Mouse (Mus musculus) neural tube, embryonic 14.5 days (tissue): ENCODE data around the gene Igfbp1. TPM values are rescaled to one million over a fixed set of nuclear protein-coding genes. Genes with fewer than 3 reads are reported as not detected.

Experiments used
- ATAC-seq: fragments of 200-750 bp; cut with Nextera tagmentation; 2 replicates; pipeline ENCODE4 v1.8.0; 2017; ENCODE audit warnings: low read depth, mild to moderate bottlenecking, moderate TSS enrichment, moderate library complexity
- H3K27ac ChIP-seq: fragments of 300-500 bp; sonication (generic); 2 replicates; pipeline ENCODE4 v1.5.1; 2014; ENCODE audit warnings: low read depth, mild to moderate bottlenecking, control low read depth, low read length, moderate library complexity, mixed read lengths
- H3K27me3 ChIP-seq: fragments of 300-500 bp; sonication (generic); 2 replicates; pipeline ENCODE4 v1.6.1; 2014; ENCODE audit warnings: low read length; ENCODE audit not compliant: control insufficient read depth, insufficient read depth
- H3K36me3 ChIP-seq: fragments of 300-500 bp; sonication (generic); 2 replicates; pipeline ENCODE4 v1.6.1; 2014; ENCODE audit warnings: low read length, mixed read lengths; ENCODE audit not compliant: control insufficient read depth, insufficient read depth
- H3K4me1 ChIP-seq: fragments of 300-500 bp; sonication (generic); 2 replicates; pipeline ENCODE4 v1.6.1; 2014; ENCODE audit warnings: low read length; ENCODE audit not compliant: control insufficient read depth, insufficient read depth
- H3K4me2 ChIP-seq: fragments of 300-500 bp; sonication (generic); 2 replicates; pipeline ENCODE4 v1.6.1; 2014; ENCODE audit warnings: mild to moderate bottlenecking, low read depth, low read length, control low read depth
- H3K4me3 ChIP-seq: fragments of 300-500 bp; sonication (generic); 2 replicates; pipeline ENCODE4 v1.5.1; 2014; ENCODE audit warnings: low read depth, low read length, control low read depth, mixed read lengths
- H3K9ac ChIP-seq: fragments of 300-500 bp; sonication (generic); replicated peaks from 2 replicates; pipeline ENCODE4 v1.6.1; 2014; ENCODE audit warnings: low read depth, mild to moderate bottlenecking, control low read depth, low read length, mixed read lengths
- H3K9me3 ChIP-seq: fragments of 300-500 bp; sonication (generic); 2 replicates; pipeline ENCODE4 v1.6.1; 2016; ENCODE audit warnings: low read length; ENCODE audit not compliant: control insufficient read depth
- WGBS: fragments of 180-500 bp; shearing (Covaris S2); extraction: QIAGEN DNeasy Blood & Tissue Kit; methylation state at CpG from one replicate; pipeline ENCODE4 v1.1.7; 2014; 5-methylcytosine and 5-hydroxymethylcytosine counted together
- polyA plus RNA-seq: library from polyadenylated mRNA; unstranded; fragments of >200 nt; fragmentation: Nextera tagmentation; extraction: Ambion mirVana; gene quantifications from 2 replicates; pipeline ENCODE4 v1.2.1, GENCODE M21; 2014

The Igfbp1 gene
- polyA plus RNA-seq, 1 experiment from 2014 or later = not detected

DNA sequence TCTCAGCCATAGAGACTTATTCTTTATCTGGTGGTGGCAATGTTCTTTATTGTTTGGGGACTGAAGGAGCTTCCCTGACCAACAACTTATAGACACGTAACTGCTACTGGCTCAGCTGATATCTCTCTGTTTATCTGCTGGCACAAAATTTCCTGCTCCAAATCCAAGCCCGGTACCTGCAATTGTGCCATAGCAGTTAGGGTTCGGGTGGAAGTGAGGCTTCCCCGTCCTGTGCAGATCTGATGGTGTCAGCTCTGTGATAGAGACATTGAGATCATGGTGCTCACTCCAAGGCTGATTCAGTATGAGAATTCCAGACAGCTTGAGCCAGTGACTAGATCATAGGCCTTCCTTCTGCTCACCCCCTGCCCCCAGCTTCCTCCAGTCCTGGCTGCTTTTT, 34.4 kb downstream of the Igfbp1 start:
- Histone ChIP-seq H3K9me3 (no peaks in the 10 kb centered on the region), H3K36me3 (no peaks in the 10 kb centered on the region), H3K27me3 (no peaks in the 10 kb centered on the region), H3K4me3 (no peak overlapping the region), H3K27ac (no peak overlapping the region), H3K4me1 (no peaks in the 10 kb centered on the region), H3K4me2 (no peak overlapping the region), H3K9ac (no peak overlapping the region)
- ATAC-seq = no peak
- 97% methylated on average over 4 of the region's 4 CpGs for WGBS

DNA sequence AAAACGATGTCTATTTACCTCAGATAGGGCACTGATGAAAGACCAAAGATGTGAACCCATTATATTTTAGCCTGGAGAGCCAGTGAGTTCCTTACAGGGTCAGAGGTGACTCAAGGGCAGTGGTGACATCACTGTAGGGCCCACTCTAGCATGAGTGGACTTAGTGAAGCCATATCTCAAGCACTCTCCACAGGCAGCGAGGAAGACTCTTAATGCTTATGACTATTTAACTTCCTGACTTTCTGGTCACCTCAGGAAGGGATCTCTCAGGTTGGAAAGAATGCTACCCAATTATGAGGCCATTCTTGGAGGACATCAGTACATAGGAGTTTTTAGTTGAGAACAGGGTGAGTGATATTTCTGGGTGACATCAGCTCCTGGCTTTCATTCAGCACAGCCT, 35.8 kb downstream of the Igfbp1 start:
- 86% methylated on average over 2 of the region's 2 CpGs for WGBS

DNA sequence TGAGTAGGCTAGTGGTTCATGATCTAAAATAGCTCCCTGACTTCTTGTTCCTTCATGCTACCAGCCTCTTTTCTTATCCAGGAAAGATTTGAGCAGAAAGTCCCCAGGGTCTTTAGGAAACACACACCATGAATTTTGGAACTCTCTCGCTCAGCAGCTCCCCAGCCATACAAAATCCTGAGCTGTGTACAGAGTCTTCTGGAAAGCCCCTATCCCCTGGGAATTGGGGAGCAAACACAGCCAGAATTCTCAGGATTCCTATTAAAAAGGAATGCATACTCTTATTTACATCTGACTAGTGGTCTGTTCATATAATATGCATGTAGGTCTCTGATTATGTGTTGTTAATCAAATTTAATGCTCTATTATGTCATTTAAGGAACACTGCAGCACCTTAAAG, 36.9 kb downstream of the Igfbp1 start:
- Histone ChIP-seq H3K27ac (no peak overlapping the region), H3K27me3 (no peaks in the 10 kb centered on the region), H3K4me2 (no peak overlapping the region), H3K9me3 (no peaks in the 10 kb centered on the region), H3K4me3 (no peak overlapping the region), H3K9ac (no peak overlapping the region), H3K36me3 (no peaks in the 10 kb centered on the region), H3K4me1 (no peaks in the 10 kb centered on the region)
- 70% methylated on average over 1 of the region's 1 CpGs for WGBS
- no peak for ATAC-seq

More for the DNA sequence above, 35.8 kb downstream of the Igfbp1 start:
- Histone ChIP-seq H3K27me3 (no peaks in the 10 kb centered on the region), H3K27ac (no peak overlapping the region), H3K9me3 (no peaks in the 10 kb centered on the region), H3K4me3 (no peak overlapping the region), H3K9ac (no peak overlapping the region), H3K4me2 (no peak overlapping the region), H3K4me1 (no peaks in the 10 kb centered on the region), H3K36me3 (no peaks in the 10 kb centered on the region)
- ATAC-seq = no peak

DNA sequence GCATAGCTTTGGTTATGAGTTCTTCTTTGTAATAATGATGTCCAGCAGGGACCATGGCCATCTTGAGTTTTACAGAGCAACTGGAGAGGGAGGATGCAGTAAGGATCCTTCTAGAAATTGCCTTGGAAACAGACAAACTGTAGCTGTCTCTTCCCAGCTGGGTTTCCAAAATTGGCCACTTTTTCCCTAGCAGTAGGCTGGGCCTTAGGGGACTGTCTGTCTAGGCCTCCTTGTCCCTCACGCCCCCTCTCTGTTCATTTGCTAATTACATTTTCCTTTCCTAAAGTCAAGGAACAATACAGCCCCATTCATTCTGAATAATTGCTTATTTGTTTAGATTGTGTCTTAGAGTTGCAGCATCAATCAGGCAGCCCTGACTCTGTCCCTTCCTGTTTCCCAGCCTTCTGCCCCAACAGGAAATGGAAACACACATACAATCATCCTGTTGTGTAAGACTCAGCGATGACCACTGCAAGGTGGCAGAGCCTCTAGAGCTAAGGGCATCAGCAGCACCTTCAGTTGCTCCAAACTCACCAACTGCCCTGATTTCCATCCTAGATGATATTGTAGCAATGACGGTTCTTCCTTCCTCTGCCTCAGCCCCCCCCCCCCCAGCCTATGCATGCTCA, 37.5 kb downstream of the Igfbp1 start:
- H3K4me2 ChIP-seq = no peak overlapping the region
- no peak for ATAC-seq
- H3K27ac ChIP-seq = no peak overlapping the region
- H3K27me3 ChIP-seq = no peaks in the 10 kb centered on the region
- no peak overlapping the region for H3K9ac ChIP-seq
- no peaks in the 10 kb centered on the region for H3K4me1 ChIP-seq
- no peaks in the 10 kb centered on the region for H3K9me3 ChIP-seq
- no peaks in the 10 kb centered on the region for H3K36me3 ChIP-seq
- 49% methylated on average over 3 of the region's 3 CpGs for WGBS
- no peak overlapping the region for H3K4me3 ChIP-seq

DNA sequence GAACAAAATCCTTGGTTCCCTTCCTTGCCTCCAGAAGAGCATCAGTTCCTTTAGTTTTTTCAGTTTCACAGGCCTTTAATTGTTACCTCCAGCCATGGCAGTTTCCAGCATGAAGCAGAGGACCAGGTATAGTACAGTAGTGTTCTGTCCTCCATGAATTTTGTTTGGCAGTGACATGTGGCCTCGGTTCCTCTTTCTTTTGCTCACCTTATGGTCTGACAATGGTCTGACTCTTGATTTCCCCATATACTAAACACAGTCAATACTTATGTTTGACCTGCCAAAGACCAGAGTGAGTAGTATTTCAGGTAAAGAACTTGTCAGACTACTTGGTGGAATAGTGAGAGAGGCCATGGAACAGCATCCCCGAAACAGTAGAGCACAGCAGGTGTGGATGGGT, 39.2 kb downstream of the Igfbp1 start:
- WGBS = 98% methylated on average over 2 of the region's 2 CpGs
- Histone ChIP-seq H3K27ac (no peak overlapping the region), H3K27me3 (no peaks in the 10 kb centered on the region), H3K4me1 (no peaks in the 10 kb centered on the region), H3K4me2 (no peak overlapping the region), H3K4me3 (no peak overlapping the region), H3K9ac (no peak overlapping the region), H3K9me3 (no peaks in the 10 kb centered on the region), H3K36me3 (no peaks in the 10 kb centered on the region)
- ATAC-seq = no peak

DNA sequence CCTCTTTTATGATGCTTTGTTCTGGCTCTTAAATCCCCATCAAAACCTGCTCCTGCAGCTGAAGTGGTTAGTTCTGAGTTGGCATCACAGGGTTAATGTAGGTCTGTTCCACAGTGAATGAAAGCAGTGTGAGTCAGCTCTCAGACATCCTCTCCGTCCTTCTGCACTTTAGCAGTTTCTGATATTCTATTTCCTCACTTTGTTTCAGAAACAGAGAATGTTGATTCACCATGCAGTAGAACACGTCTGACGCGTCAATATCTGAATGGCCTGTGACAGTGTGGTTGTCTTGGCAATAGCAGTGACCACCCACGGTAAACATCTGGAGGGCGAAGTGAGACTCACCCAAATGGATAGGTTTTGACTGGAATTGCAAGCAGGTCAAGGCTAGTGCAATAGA, 40.1 kb downstream of the Igfbp1 start:
- Histone ChIP-seq H3K27ac (no peak overlapping the region), H3K36me3 (no peaks in the 10 kb centered on the region), H3K9ac (no peak overlapping the region), H3K4me3 (no peak overlapping the region), H3K4me2 (no peak overlapping the region), H3K9me3 (no peaks in the 10 kb centered on the region), H3K4me1 (no peaks in the 10 kb centered on the region), H3K27me3 (no peaks in the 10 kb centered on the region)
- ATAC-seq = no peak
- WGBS = 78% methylated on average over 6 of the region's 6 CpGs

DNA sequence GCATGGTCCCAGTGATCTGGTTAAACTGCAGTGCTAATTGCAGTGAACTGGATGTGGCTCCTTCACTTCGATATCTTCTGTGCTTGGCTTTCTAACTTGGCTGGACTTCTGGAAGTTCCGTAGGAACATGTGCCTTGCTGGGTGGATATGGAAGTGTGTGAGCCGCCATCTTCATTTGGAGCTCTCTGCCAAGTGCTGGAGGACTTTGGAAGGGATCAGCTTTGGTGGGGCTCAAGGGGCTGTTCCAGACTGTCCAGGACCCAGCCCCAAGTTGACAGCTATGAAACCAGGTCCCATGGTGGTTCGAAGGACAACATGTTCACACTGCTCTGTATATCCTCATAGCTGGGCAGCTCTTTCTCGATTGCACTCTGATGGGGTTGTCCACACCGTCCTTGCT, 41.0 kb downstream of the Igfbp1 start:
- Histone ChIP-seq H3K9me3 (no peaks in the 10 kb centered on the region), H3K4me1 (no peaks in the 10 kb centered on the region), H3K4me3 (no peak overlapping the region), H3K4me2 (no peak overlapping the region), H3K27ac (no peak overlapping the region), H3K9ac (no peak overlapping the region), H3K36me3 (no peaks in the 10 kb centered on the region), H3K27me3 (no peaks in the 10 kb centered on the region)
- 96% methylated on average over 6 of the region's 6 CpGs for WGBS
- no peak for ATAC-seq

DNA sequence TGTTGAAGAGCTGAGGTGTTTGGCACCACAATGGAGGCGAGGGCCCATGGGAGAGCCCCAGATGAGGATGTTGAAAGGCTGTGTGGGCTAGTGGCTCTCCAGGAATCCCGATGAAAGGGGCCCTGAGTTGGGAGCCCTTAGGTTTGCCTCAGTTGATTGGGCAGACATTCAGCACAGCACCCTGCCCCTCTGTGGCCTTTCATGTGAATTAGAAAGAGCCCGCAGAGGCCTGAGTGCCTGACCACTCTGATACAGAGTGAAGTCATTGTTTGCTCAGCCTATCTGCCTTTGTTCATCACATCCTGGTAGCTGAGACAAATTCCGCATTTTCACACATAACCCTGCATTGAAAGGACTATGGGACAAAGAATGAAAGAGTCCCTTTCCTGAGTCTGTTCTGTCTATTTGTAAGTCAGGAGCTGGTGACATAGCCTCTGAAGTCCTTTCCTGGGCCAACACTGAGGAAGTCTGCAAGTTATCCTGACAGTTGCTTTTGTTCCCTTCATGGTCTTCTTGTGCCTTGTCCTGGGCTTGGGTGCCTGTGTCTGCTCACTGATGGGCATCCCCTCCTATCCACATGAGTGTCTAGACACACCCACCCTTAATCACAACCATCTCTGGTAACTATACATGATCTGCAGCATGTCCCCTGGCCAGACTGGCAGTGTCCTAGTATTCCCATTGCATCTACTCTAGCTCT, 41.6 kb downstream of the Igfbp1 start:
- no peak overlapping the region for H3K4me2 ChIP-seq
- H3K9me3 ChIP-seq = no peaks in the 10 kb centered on the region
- H3K27me3 ChIP-seq = no peaks in the 10 kb centered on the region
- H3K9ac ChIP-seq = no peak overlapping the region
- H3K27ac ChIP-seq = no peak overlapping the region
- no peak for ATAC-seq
- WGBS = 71% methylated on average over 4 of the region's 4 CpGs
- no peak overlapping the region for H3K4me3 ChIP-seq
- no peaks in the 10 kb centered on the region for H3K36me3 ChIP-seq
- H3K4me1 ChIP-seq = no peaks in the 10 kb centered on the region

DNA sequence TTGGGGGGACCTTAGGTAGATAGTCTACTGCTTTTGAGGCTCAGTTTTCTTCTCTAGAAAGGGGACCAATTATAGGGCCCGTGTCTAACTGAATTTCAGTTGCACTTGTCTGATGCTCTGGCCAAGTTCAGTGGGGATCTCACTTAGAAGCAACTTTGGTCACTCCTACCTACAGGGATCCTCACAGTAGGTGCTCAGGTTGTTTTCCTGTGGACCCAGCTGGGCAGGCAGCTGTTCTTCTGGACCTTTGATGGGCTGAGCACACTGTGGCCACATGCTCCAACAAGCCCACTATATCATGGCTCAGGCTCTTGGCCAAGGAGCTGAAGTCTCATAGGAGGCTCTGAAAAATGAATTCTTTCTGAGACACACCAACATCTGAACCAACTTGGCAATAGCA, 47.2 kb downstream of the Igfbp1 start:
- Histone ChIP-seq H3K36me3 (no peaks in the 10 kb centered on the region), H3K4me1 (no peaks in the 10 kb centered on the region), H3K9me3 (no peaks in the 10 kb centered on the region), H3K4me2 (no peak overlapping the region), H3K27ac (no peak overlapping the region), H3K27me3 (no peaks in the 10 kb centered on the region), H3K4me3 (no peak overlapping the region), H3K9ac (no peak overlapping the region)
- 76% methylated on average over 1 of the region's 1 CpGs for WGBS
- ATAC-seq = no peak
